Mouse (Mus musculus): ENCODE data around the gene Cracr2a. TPM values are rescaled to one million over a fixed set of nuclear protein-coding genes. Genes with fewer than 3 reads are reported as not detected.

The Cracr2a gene
- total and polyA plus RNA-seq, 2 experiments from 2014 or later, result 0.52 to 1.0 TPM

- ATAC-seq (no peak), DNase-seq (ENCODE audit: low spot score) (no peak)
- Histone ChIP-seq H3K36me3 (ENCODE audit: insufficient read depth, low read length) (no peaks in the 10 kb centered on the region), H3K4me3 (ENCODE audit: low read length) (no peak overlapping the region), H3K9me3 (ENCODE audit: low read length) (no peaks in the 10 kb centered on the region), H3K27me3 (ENCODE audit: insufficient read depth, low read length) (no peaks in the 10 kb centered on the region), H3K9ac (replicated peaks; ENCODE audit: low read length) (no peak overlapping the region), H3K4me2 (ENCODE audit: low read depth, low read length) (no peak overlapping the region), H3K27ac (no peak overlapping the region), H3K4me1 (ENCODE audit: insufficient read depth, low read length) (peaks cover 11% of the 10 kb centered on the region; the same call in 1 of the 2 replicates)
- TF ChIP-seq CTCF (IDR thresholded peaks at IDR 0.05; ENCODE audit: low read depth), result no peak
- 70% methylated on average over 3 of the region's 3 CpGs for WGBS
Observed at GRCm38 (mm10) chr6:127678998-127679397, 117.9 kb downstream of the Cracr2a start.

GRCm38 (mm10) chr6:127680784-127681183, 119.6 kb downstream of the Cracr2a start:
- Histone ChIP-seq H3K4me3 (ENCODE audit: low read length) (no peak overlapping the region), H3K27ac (no peak overlapping the region), H3K4me2 (ENCODE audit: low read depth, low read length) (no peak overlapping the region), H3K36me3 (ENCODE audit: insufficient read depth, low read length) (no peaks in the 10 kb centered on the region), H3K9me3 (ENCODE audit: low read length) (no peaks in the 10 kb centered on the region), H3K9ac (replicated peaks; ENCODE audit: low read length) (no peak overlapping the region), H3K27me3 (ENCODE audit: insufficient read depth, low read length) (no peaks in the 10 kb centered on the region), H3K4me1 (ENCODE audit: insufficient read depth, low read length) (peaks cover 11% of the 10 kb centered on the region)
- ATAC-seq, result no peak
- no peak for TF ChIP-seq CTCF (IDR thresholded peaks at IDR 0.05; ENCODE audit: low read depth)
- DNase-seq (ENCODE audit: low spot score), result no peak
- WGBS, result 96% methylated on average over 7 of the region's 7 CpGs

GRCm38 (mm10) chr6:127683561-127683960, 122.4 kb downstream of the Cracr2a start:
- Histone ChIP-seq H3K36me3 (ENCODE audit: insufficient read depth, low read length) (no peaks in the 10 kb centered on the region), H3K27ac (no peak overlapping the region), H3K27me3 (ENCODE audit: insufficient read depth, low read length) (no peaks in the 10 kb centered on the region), H3K9ac (replicated peaks; ENCODE audit: low read length) (no peak overlapping the region), H3K4me2 (ENCODE audit: low read depth, low read length) (no peak overlapping the region), H3K4me1 (ENCODE audit: insufficient read depth, low read length) (peaks cover 5% of the 10 kb centered on the region; the same call in 1 of the 2 replicates), H3K9me3 (ENCODE audit: low read length) (no peaks in the 10 kb centered on the region), H3K4me3 (ENCODE audit: low read length) (no peak overlapping the region)
- DNase-seq (ENCODE audit: low spot score) (peak; percentile 39), ATAC-seq (0 out of 2 replicates have a peak, but pooled peaks have one; percentile 15)
- 47% methylated on average over 8 of the region's 8 CpGs for WGBS
- no peak for TF ChIP-seq CTCF (IDR thresholded peaks at IDR 0.05; ENCODE audit: low read depth)

GRCm38 (mm10) chr6:127684981-127685380, 123.8 kb downstream of the Cracr2a start:
- no peak overlapping the region for H3K4me3 ChIP-seq (ENCODE audit: low read length)
- H3K36me3 ChIP-seq (ENCODE audit: insufficient read depth, low read length), result no peaks in the 10 kb centered on the region
- no peak for TF ChIP-seq CTCF (IDR thresholded peaks at IDR 0.05; ENCODE audit: low read depth)
- DNase-seq (ENCODE audit: low spot score), result peak; percentile 80
- H3K9ac ChIP-seq (replicated peaks; ENCODE audit: low read length), result no peak overlapping the region
- peak; percentile 83 for ATAC-seq
- peak overlapping the region; percentile 7; the same call in 1 of the 2 replicates for H3K27ac ChIP-seq
- 15% methylated on average over 4 of the region's 4 CpGs for whole genome bisulfite sequencing
- H3K9me3 ChIP-seq (ENCODE audit: low read length), result no peaks in the 10 kb centered on the region
- H3K27me3 ChIP-seq (ENCODE audit: insufficient read depth, low read length), result no peaks in the 10 kb centered on the region
- H3K4me1 ChIP-seq (ENCODE audit: insufficient read depth, low read length), result peaks cover 3% of the 10 kb centered on the region; the same call in 1 of the 2 replicates
- no peak overlapping the region for H3K4me2 ChIP-seq (ENCODE audit: low read depth, low read length)

DNA sequence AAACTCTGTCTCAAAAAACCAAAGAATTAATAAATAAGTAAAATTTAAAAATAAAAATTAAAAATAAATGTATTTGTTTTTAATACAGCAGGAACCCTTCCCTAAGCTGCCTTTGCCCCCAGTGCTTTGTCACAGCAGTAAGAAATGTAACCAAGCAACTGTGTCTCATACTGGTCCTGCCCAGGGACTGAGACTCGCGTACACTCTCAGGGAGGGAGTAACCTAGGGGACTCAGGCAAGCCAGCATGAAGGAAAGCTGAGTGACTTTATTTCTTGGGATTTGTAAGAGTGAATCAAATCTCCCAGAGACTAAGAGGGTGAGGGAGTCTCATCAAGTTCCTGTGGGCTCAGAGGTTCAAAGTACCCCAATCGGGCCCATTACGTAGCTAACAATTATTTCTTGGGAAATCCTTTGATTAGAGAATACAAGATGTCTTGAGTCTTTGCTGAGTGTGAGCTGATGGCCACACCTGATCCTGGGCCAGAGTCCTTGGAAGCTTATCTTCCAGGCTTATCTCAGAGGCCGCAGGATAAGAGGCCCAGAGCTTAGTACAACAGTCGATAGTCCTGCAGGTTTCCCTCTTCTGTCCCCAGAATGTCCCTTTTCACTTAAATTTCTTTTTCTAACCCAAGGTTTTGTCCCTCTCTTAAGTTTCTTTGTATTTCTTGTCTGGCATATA, 126.2 kb downstream of the Cracr2a start:
- ATAC-seq (no peak), DNase-seq (ENCODE audit: low spot score) (no peak)
- H3K27ac ChIP-seq, result no peak overlapping the region
- H3K36me3 ChIP-seq (ENCODE audit: insufficient read depth, low read length), result no peaks in the 10 kb centered on the region
- H3K9me3 ChIP-seq (ENCODE audit: low read length), result no peaks in the 10 kb centered on the region
- no peak overlapping the region for H3K9ac ChIP-seq (replicated peaks; ENCODE audit: low read length)
- 84% methylated on average over 6 of the region's 6 CpGs for WGBS
- TF ChIP-seq CTCF (IDR thresholded peaks at IDR 0.05; ENCODE audit: low read depth), result no peak
- no peaks in the 10 kb centered on the region for H3K27me3 ChIP-seq (ENCODE audit: insufficient read depth, low read length)
- no peak overlapping the region for H3K4me3 ChIP-seq (ENCODE audit: low read length)
- peaks cover 3% of the 10 kb centered on the region; the same call in 1 of the 2 replicates for H3K4me1 ChIP-seq (ENCODE audit: insufficient read depth, low read length)
- H3K4me2 ChIP-seq (ENCODE audit: low read depth, low read length), result no peak overlapping the region

- ATAC-seq (no peak), DNase-seq (ENCODE audit: low spot score) (no peak)
- Histone ChIP-seq H3K4me2 (ENCODE audit: low read depth, low read length) (no peak overlapping the region), H3K4me1 (ENCODE audit: insufficient read depth, low read length) (no peaks in the 10 kb centered on the region), H3K9ac (replicated peaks; ENCODE audit: low read length) (no peak overlapping the region), H3K36me3 (ENCODE audit: insufficient read depth, low read length) (no peaks in the 10 kb centered on the region; the same call in 1 of the 2 replicates), H3K27ac (no peak overlapping the region), H3K9me3 (ENCODE audit: low read length) (no peaks in the 10 kb centered on the region), H3K27me3 (ENCODE audit: insufficient read depth, low read length) (no peaks in the 10 kb centered on the region), H3K4me3 (ENCODE audit: low read length) (no peak overlapping the region)
- 59% methylated on average over 7 of the region's 7 CpGs for WGBS
- TF ChIP-seq CTCF (IDR thresholded peaks at IDR 0.05; ENCODE audit: low read depth), result no peak
Observed at GRCm38 (mm10) chr6:127692298-127692697, 131.2 kb downstream of the Cracr2a start.

DNA sequence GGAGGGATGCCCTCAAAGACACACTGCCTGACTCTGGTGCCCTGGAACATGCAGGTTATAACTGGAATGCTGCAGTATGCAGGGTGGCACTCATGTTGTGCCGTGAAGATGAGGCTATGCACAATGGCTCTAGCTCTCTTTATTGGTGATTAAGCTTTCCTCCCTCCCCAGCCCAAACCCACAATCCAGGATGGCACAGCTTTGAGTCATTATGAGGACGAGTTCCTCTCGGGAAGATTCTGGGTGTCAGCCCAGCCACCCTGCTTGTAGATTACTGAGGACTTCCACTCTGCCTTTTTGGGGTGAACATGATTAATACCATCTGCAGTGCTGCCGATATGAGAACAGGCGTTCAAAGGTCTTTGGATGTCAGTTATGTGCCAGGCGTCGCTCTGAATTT, 132.5 kb downstream of the Cracr2a start:
- Histone ChIP-seq H3K4me1 (ENCODE audit: insufficient read depth, low read length) (no peaks in the 10 kb centered on the region), H3K27me3 (ENCODE audit: insufficient read depth, low read length) (no peaks in the 10 kb centered on the region), H3K4me2 (ENCODE audit: low read depth, low read length) (no peak overlapping the region), H3K9ac (replicated peaks; ENCODE audit: low read length) (no peak overlapping the region), H3K27ac (no peak overlapping the region), H3K4me3 (ENCODE audit: low read length) (no peak overlapping the region), H3K9me3 (ENCODE audit: low read length) (no peaks in the 10 kb centered on the region), H3K36me3 (ENCODE audit: insufficient read depth, low read length) (no peaks in the 10 kb centered on the region; the same call in 1 of the 2 replicates)
- WGBS, result 89% methylated on average over 7 of the region's 7 CpGs
- ATAC-seq (no peak), DNase-seq (ENCODE audit: low spot score) (no peak)
- TF ChIP-seq CTCF (IDR thresholded peaks at IDR 0.05; ENCODE audit: low read depth), result no peak
